ENCODE assay signal across 36 mouse cellular contexts in genomic region chr13:92299522-92299921, GRCm38 (mm10). TPM values are rescaled to one million over a fixed set of nuclear protein-coding genes. Genes with fewer than 3 reads are reported as not detected.
"Had no signal": no experiment of that assay in that cellular context is flagged by ENCODE, and none has a peak within 500 bp of the region (broad histone marks: within the 10 kb centered on the region; RNA-seq: fewer than 3 reads in every experiment).

No protein-coding gene starts in this region.

- H3K27me3 ChIP-seq: embryonic facial prominence, embryonic 12.5 days; embryonic facial prominence, embryonic 13.5 days; embryonic facial prominence, embryonic 15.5 days; forebrain, embryonic 12.5 days; forebrain, embryonic 13.5 days; forebrain, embryonic 15.5 days had no signal

- H3K9me3 ChIP-seq: embryonic facial prominence, embryonic 10.5 days; embryonic facial prominence, embryonic 12.5 days; embryonic facial prominence, embryonic 13.5 days; embryonic facial prominence, embryonic 15.5 days; forebrain, embryonic 10.5 days; forebrain, embryonic 12.5 days; forebrain, embryonic 13.5 days; forebrain, embryonic 15.5 days had no signal

- H3K9ac ChIP-seq: embryonic facial prominence, embryonic 12.5 days; embryonic facial prominence, embryonic 13.5 days; embryonic facial prominence, embryonic 15.5 days; forebrain, embryonic 12.5 days; forebrain, embryonic 13.5 days; forebrain, embryonic 15.5 days; forebrain, postnatal 0 days had no signal

- ATAC-seq: forebrain, embryonic 13.5 days; forebrain, embryonic 14.5 days; forebrain, embryonic 15.5 days; forebrain, embryonic 16.5 days; forebrain, postnatal 0 days had no signal

- H3K4me2 ChIP-seq: embryonic facial prominence, embryonic 12.5 days; embryonic facial prominence, embryonic 13.5 days; embryonic facial prominence, embryonic 15.5 days; forebrain, embryonic 12.5 days; forebrain, embryonic 13.5 days; forebrain, embryonic 15.5 days had no signal

- H3K4me3 ChIP-seq: embryonic facial prominence, embryonic 10.5 days; embryonic facial prominence, embryonic 12.5 days; embryonic facial prominence, embryonic 13.5 days; embryonic facial prominence, embryonic 15.5 days; erythroblast, embryonic 14.5 days; forebrain, embryonic 10.5 days; forebrain, embryonic 12.5 days; forebrain, embryonic 13.5 days; forebrain, embryonic 15.5 days; gastrocnemius, adult 2 months had no signal

- H3K4me1 ChIP-seq: embryonic facial prominence, embryonic 15.5 days; forebrain, embryonic 10.5 days; forebrain, embryonic 12.5 days; forebrain, embryonic 15.5 days had no signal

- H3K27ac ChIP-seq: embryonic facial prominence, embryonic 10.5 days; embryonic facial prominence, embryonic 12.5 days; embryonic facial prominence, embryonic 13.5 days; embryonic facial prominence, embryonic 15.5 days; forebrain, embryonic 10.5 days; forebrain, embryonic 12.5 days; forebrain, embryonic 13.5 days; forebrain, embryonic 15.5 days; gastrocnemius, adult 2 months had no signal

- DNase-seq: cerebellum, adult 18-20 months; cerebellum, adult 2 months; cerebellum, adult 8-10 months; cerebellum, adult 9-10 months; cerebellum, adult 9-11 months; cerebellum, postnatal 10 days; cerebellum, postnatal 14 days; cerebellum, postnatal 25 days; cerebellum, postnatal 36 days; embryo, embryonic 11 days; forebrain, postnatal 0 days; gastrocnemius, adult 2 months; gastrocnemius, postnatal 10 days; gastrocnemius, postnatal 14 days; gastrocnemius, postnatal 25 days; gastrocnemius, postnatal 36 days; heart, adult 11 months had no signal

RNA-seq across cellular contexts. Expression of gene Gm20379, which starts 6.3 kb away (rescaled TPM):
- total RNA-seq: common myeloid progenitor, adult 5-6 weeks; forebrain, postnatal 0 days; gastrocnemius, adult 18-20 months; gastrocnemius, adult 2 months; gastrocnemius, adult 8-10 months; gastrocnemius, postnatal 10 days; gastrocnemius, postnatal 14 days; gastrocnemius, postnatal 25 days; gastrocnemius, postnatal 36 days; gastrocnemius, postnatal 4 days; granulocyte monocyte progenitor cell, adult 5-6 weeks had no signal
- polyA plus RNA-seq: cerebellum, adult 2 months; cortical plate, adult 2 months; erythroblast, embryonic 14.5 days; frontal cortex, adult 2 months; gonadal fat pad, adult 2 months had no signal
